Mouse (Mus musculus) MEL (cell line): Measurements from ENCODE around the gene Hmcn2.

Experiments used
- CHD1 ChIP-seq: IDR thresholded peaks from 2 replicates; pipeline ENCODE4 v1.6.1; 2012; ENCODE audit warnings: low read depth, mild to moderate bottlenecking, inconsistent platforms, low read length, improper control_type of control experiment
- CTCF ChIP-seq, 3 experiments: IDR thresholded peaks in 2 of 3; conservative IDR thresholded peaks in 1 of 3; 2 replicates each; pipeline ENCODE4 v1.5.1; 2011 to 2012; ENCODE audit warnings: low read length in 3 of 3, low read depth in 2 of 3, mild to moderate bottlenecking in 2 of 3, improper control_type of control experiment in 1 of 3, inconsistent platforms in 1 of 3, mixed read lengths in 1 of 3, moderate library complexity in 1 of 3; ENCODE audit not compliant: control insufficient read depth in 1 of 3, insufficient read depth in 1 of 3, poor library complexity in 1 of 3, severe bottlenecking in 1 of 3
- EP300 ChIP-seq, 2 experiments: IDR thresholded peaks; 2 replicates each; pipeline ENCODE4 v1.6.1; 2011; ENCODE audit warnings: improper control_type of control experiment in 2 of 2, low read length in 2 of 2, low read depth in 1 of 2, mild to moderate bottlenecking in 1 of 2
- ETS1 ChIP-seq: IDR thresholded peaks from 2 replicates; pipeline ENCODE4 v1.6.1; 2012; ENCODE audit warnings: low read depth, mild to moderate bottlenecking, inconsistent platforms, low read length, improper control_type of control experiment, moderate library complexity
- GABPA ChIP-seq: IDR thresholded peaks from 2 replicates; pipeline ENCODE4 v1.6.1; 2012; ENCODE audit warnings: low read depth, mild to moderate bottlenecking, inconsistent platforms, low read length, improper control_type of control experiment, moderate library complexity
- JUND ChIP-seq: IDR thresholded peaks from 2 replicates; pipeline ENCODE4 v1.6.1; 2011; ENCODE audit warnings: low read depth, mild to moderate bottlenecking, improper control_type of control experiment, low read length
- NELFE ChIP-seq: IDR thresholded peaks from 2 replicates; pipeline ENCODE4 v1.6.1; 2011; ENCODE audit warnings: low read depth, low read length, improper control_type of control experiment
- NRF1 ChIP-seq: IDR thresholded peaks from 2 replicates; pipeline ENCODE4 v1.6.1; 2014; ENCODE audit warnings: low read depth, mild to moderate bottlenecking, inconsistent platforms, low read length, improper control_type of control experiment, moderate library complexity; ENCODE audit not compliant: poor library complexity, insufficient read depth, severe bottlenecking
- POLR2A ChIP-seq, 2 experiments: IDR thresholded peaks; 2 replicates each; pipeline ENCODE4 v1.6.1; 2011 to 2012; ENCODE audit warnings: low read length in 2 of 2, mild to moderate bottlenecking in 2 of 2, control low read depth in 1 of 2, improper control_type of control experiment in 1 of 2, low read depth in 1 of 2, moderate library complexity in 1 of 2; ENCODE audit not compliant: control insufficient read depth in 1 of 2, insufficient read depth in 1 of 2, poor library complexity in 1 of 2
- USF1 ChIP-seq: IDR thresholded peaks from 2 replicates; pipeline ENCODE4 v1.6.1; 2014; ENCODE audit warnings: low read depth, mild to moderate bottlenecking, inconsistent platforms, low read length, improper control_type of control experiment, moderate library complexity

GRCm38 (mm10) chr2:31416968-31417367 lies 102.8 kb downstream of the Hmcn2 start:
- TF ChIP-seq NRF1 = no peak
- no peak for TF ChIP-seq CTCF (IDR thresholded peaks at IDR 0.05 in 2 of 3, conservative IDR thresholded peaks at IDR 0.05 in 1 of 3; ENCODE audit: control insufficient read depth in 1 of 3, insufficient read depth in 1 of 3, low read depth in 2 of 3, low read length in 3 of 3, poor library complexity in 1 of 3, severe bottlenecking in 1 of 3)
- no peak for TF ChIP-seq POLR2A (IDR thresholded peaks at IDR 0.05; ENCODE audit: control insufficient read depth in 1 of 2, insufficient read depth in 1 of 2, low read depth in 1 of 2, low read length in 2 of 2, poor library complexity in 1 of 2)
- TF ChIP-seq GABPA = no peak
- TF ChIP-seq ETS1 = no peak
- TF ChIP-seq CHD1 = no peak
- TF ChIP-seq NELFE = no peak
- no peak for TF ChIP-seq JUND
- TF ChIP-seq EP300 (IDR thresholded peaks at IDR 0.05; ENCODE audit: low read depth in 1 of 2, low read length in 2 of 2) = no peak
- no peak for TF ChIP-seq USF1
